Mouse (Mus musculus) lung, postnatal 0 days (tissue): ENCODE measurements at regions not wholly inside any gene's neighbourhood (a gene's known extent, or its start where the extent isn't known, plus 50 kb on each side); places are given as distances from the start of the nearest gene placed in this dataset.

Source experiments
- ATAC-seq: fragments of 200-750 bp; cut with Nextera tagmentation; 2 replicates; pipeline ENCODE4 v1.8.0; 2017; ENCODE audit warnings: moderate library complexity
- DNase-seq: peaks from one replicate; pipeline ENCODE4 v3.0.0-alpha.2; 2016; ENCODE audit warnings: low spot score
- H3K27ac ChIP-seq: fragments of 300-500 bp; sonication (generic); 2 replicates; pipeline ENCODE4 v1.5.1; 2014; ENCODE audit warnings: antibody characterized with exemption, mild to moderate bottlenecking, low read length, mixed read lengths
- H3K27me3 ChIP-seq: fragments of 300-500 bp; sonication (generic); replicated peaks from 2 replicates; pipeline ENCODE4 v1.6.1; 2014; ENCODE audit warnings: low read length, mixed read lengths; ENCODE audit not compliant: insufficient read depth
- H3K36me3 ChIP-seq: fragments of 300-500 bp; sonication (generic); 2 replicates; pipeline ENCODE4 v1.6.1; 2014; ENCODE audit warnings: low read length, mixed read lengths; ENCODE audit not compliant: insufficient read depth
- H3K4me1 ChIP-seq: fragments of 300-500 bp; sonication (generic); 2 replicates; pipeline ENCODE4 v1.6.1; 2014; ENCODE audit warnings: antibody characterized with exemption, low read depth, low read length, mixed read lengths; ENCODE audit not compliant: insufficient read depth
- H3K4me2 ChIP-seq: fragments of 300-500 bp; sonication (generic); replicated peaks from 2 replicates; pipeline ENCODE4 v1.6.1; 2014; ENCODE audit warnings: low read depth, mild to moderate bottlenecking, low read length, moderate library complexity, mixed read lengths
- H3K4me3 ChIP-seq: fragments of 300-500 bp; sonication (generic); 2 replicates; pipeline ENCODE4 v1.5.1; 2014; ENCODE audit warnings: low read depth, low read length
- H3K9ac ChIP-seq: fragments of 300-500 bp; sonication (generic); replicated peaks from 2 replicates; pipeline ENCODE4 v1.6.1; 2014; ENCODE audit warnings: low read depth, mild to moderate bottlenecking
- H3K9me3 ChIP-seq: fragments of 300-500 bp; sonication (generic); 2 replicates; pipeline ENCODE4 v1.6.1; 2016; ENCODE audit warnings: low read length, mixed read lengths
- CTCF ChIP-seq: IDR thresholded peaks from 2 replicates; pipeline ENCODE4 v1.5.1; 2016; ENCODE audit warnings: antibody characterized with exemption, mild to moderate bottlenecking
- EP300 ChIP-seq: IDR thresholded peaks from 2 replicates; pipeline ENCODE4 v1.6.1; 2016; ENCODE audit warnings: antibody characterized with exemption, mild to moderate bottlenecking, control low read depth
- WGBS: fragments of 180-500 bp; shearing (Covaris S2); extraction: QIAGEN DNeasy Blood & Tissue Kit; methylation state at CpG from one replicate; pipeline ENCODE4 v1.1.7; 2014; 5-methylcytosine and 5-hydroxymethylcytosine counted together

GRCm38 (mm10) chr7:95460889-95461288, 710.2 kb upstream of the Tenm4 start:
- Histone ChIP-seq H3K4me3 (no peak overlapping the region), H3K9me3 (no peaks in the 10 kb centered on the region), H3K9ac (no peak overlapping the region), H3K27me3 (no peaks in the 10 kb centered on the region), H3K36me3 (no peaks in the 10 kb centered on the region), H3K27ac (no peak overlapping the region), H3K4me1 (no peaks in the 10 kb centered on the region), H3K4me2 (no peak overlapping the region)
- TF ChIP-seq CTCF = no peak
- TF ChIP-seq EP300 = no peak
- ATAC-seq (no peak), DNase-seq (no peak)
- WGBS = 82% methylated on average over 4 of the region's 4 CpGs

- H3K27ac ChIP-seq = no peak overlapping the region
- WGBS = 79% methylated on average over 4 of the region's 4 CpGs
- no peaks in the 10 kb centered on the region for H3K27me3 ChIP-seq
- no peak overlapping the region for H3K4me2 ChIP-seq
- no peaks in the 10 kb centered on the region for H3K9me3 ChIP-seq
- H3K9ac ChIP-seq = no peak overlapping the region
- ATAC-seq = no peak
- no peaks in the 10 kb centered on the region for H3K4me1 ChIP-seq
- H3K4me3 ChIP-seq = no peak overlapping the region
- TF ChIP-seq EP300 (no peak), CTCF (no peak)
- DNase-seq = no peak
- H3K36me3 ChIP-seq = no peaks in the 10 kb centered on the region
These were observed 705.5 kb upstream of the Tenm4 start for GRCm38 (mm10) chr7:95465506-95465905.

DNA sequence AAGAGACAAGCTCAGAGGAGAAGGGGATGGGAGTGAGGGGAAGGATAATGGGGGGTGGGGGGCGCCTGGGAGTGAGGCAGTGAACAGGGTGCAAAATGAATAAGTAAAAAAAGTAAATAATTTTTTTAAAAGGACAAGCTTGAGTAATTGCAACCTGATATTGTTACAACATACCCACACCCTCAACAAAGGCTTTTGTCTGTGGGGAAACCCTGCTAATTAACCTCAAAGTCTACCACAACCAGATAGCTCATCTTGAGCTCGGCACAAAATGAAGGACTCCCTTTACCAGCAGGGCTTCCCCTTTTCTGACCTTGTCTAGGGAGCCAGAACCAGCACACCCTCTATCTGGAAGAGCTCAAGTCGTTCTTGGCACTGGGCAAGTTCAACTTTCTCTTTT, 704.0 kb upstream of the Tenm4 start:
- Histone ChIP-seq H3K4me2 (no peak overlapping the region), H3K27ac (no peak overlapping the region), H3K9me3 (no peaks in the 10 kb centered on the region), H3K9ac (no peak overlapping the region), H3K4me1 (no peaks in the 10 kb centered on the region), H3K27me3 (no peaks in the 10 kb centered on the region), H3K4me3 (no peak overlapping the region), H3K36me3 (no peaks in the 10 kb centered on the region)
- no peak for ATAC-seq
- DNase-seq = no peak
- TF ChIP-seq CTCF = no peak
- no peak for TF ChIP-seq EP300
- WGBS = 30% methylated on average over 3 of the region's 3 CpGs

DNA sequence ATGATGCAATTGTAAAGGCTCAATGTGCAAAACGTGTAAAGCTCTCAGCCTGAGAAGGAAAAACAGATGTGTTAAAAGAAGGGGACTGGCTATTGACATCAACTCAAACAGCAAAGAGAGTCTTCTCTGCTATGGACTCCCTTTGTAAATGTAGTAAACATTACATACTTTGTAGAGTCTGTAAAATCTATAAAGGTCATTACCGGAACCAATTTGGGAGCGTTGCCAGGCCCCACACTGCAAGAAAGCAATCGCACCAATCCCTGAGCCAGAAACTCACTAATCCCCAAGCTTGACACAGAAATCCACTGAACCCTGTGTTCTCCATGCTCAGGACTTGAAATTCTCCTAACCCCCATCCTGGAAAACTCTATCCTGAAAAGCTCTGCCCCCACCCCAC, 697.2 kb upstream of the Tenm4 start:
- no peaks in the 10 kb centered on the region for H3K9me3 ChIP-seq
- DNase-seq = no peak

GRCm38 (mm10) chr7:95480121-95480726, 690.8 kb upstream of the Tenm4 start:
- no peak overlapping the region for H3K4me2 ChIP-seq
- no peak overlapping the region for H3K4me3 ChIP-seq
- no peaks in the 10 kb centered on the region for H3K4me1 ChIP-seq
- WGBS = 62% methylated on average over 5 of the region's 5 CpGs
- no peaks in the 10 kb centered on the region for H3K27me3 ChIP-seq
- H3K9me3 ChIP-seq = no peaks in the 10 kb centered on the region
- H3K9ac ChIP-seq = no peak overlapping the region
- ATAC-seq (no peak), DNase-seq (no peak)
- no peak for TF ChIP-seq CTCF
- TF ChIP-seq EP300 = no peak
- H3K36me3 ChIP-seq = no peaks in the 10 kb centered on the region
- H3K27ac ChIP-seq = no peak overlapping the region

More for the DNA sequence above, 697.2 kb upstream of the Tenm4 start:
- H3K4me1 ChIP-seq = no peaks in the 10 kb centered on the region
- 64% methylated on average over 4 of the region's 4 CpGs for WGBS
- no peak overlapping the region for H3K9ac ChIP-seq
- H3K4me2 ChIP-seq = no peak overlapping the region
- no peak for ATAC-seq
- no peaks in the 10 kb centered on the region for H3K27me3 ChIP-seq
- no peak overlapping the region for H3K4me3 ChIP-seq
- H3K27ac ChIP-seq = no peak overlapping the region
- no peak for TF ChIP-seq CTCF
- TF ChIP-seq EP300 = no peak
- H3K36me3 ChIP-seq = no peaks in the 10 kb centered on the region

- Histone ChIP-seq H3K27me3 (no peaks in the 10 kb centered on the region), H3K9me3 (no peaks in the 10 kb centered on the region), H3K9ac (no peak overlapping the region), H3K4me2 (no peak overlapping the region), H3K27ac (no peak overlapping the region), H3K36me3 (no peaks in the 10 kb centered on the region), H3K4me1 (no peaks in the 10 kb centered on the region), H3K4me3 (no peak overlapping the region)
- DNase-seq = peak; percentile 67
- TF ChIP-seq EP300 = no peak
- peak; percentile 82 for TF ChIP-seq CTCF
- 7% methylated on average over 4 of the region's 4 CpGs for WGBS
- ATAC-seq = no peak
These were observed 681.4 kb upstream of the Tenm4 start for GRCm38 (mm10) chr7:95489666-95490065.

DNA sequence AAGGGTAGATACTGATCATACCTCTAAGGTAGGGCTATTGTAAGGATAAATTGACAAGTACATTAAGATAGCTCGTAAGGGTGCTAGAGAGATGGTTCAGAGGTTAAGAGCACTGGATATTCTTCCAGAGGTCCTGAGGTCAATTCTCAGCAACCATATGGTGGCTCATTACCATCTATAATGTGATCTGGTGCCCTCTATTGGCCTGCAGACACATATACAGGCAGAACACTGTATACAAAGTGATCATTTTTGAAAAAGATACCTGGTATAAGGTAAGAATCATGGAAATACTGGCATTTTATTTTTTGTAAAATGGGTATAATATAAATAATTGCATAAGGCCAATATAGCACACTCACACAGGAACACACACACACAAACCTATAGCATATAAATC, 676.3 kb upstream of the Tenm4 start:
- H3K9ac ChIP-seq = no peak overlapping the region
- ATAC-seq (no peak), DNase-seq (no peak)
- WGBS = 55% methylated on average over 1 of the region's 1 CpGs
- no peaks in the 10 kb centered on the region for H3K27me3 ChIP-seq
- no peak overlapping the region for H3K4me2 ChIP-seq
- H3K9me3 ChIP-seq = no peaks in the 10 kb centered on the region
- no peak overlapping the region for H3K4me3 ChIP-seq
- no peak overlapping the region for H3K27ac ChIP-seq
- H3K36me3 ChIP-seq = no peaks in the 10 kb centered on the region
- TF ChIP-seq EP300 (no peak), CTCF (0 out of 2 replicates have a peak, but pooled peaks have one; percentile 3)
- no peaks in the 10 kb centered on the region for H3K4me1 ChIP-seq
